Mouse (Mus musculus): ENCODE measurements around the gene Prpf38b. TPM values are rescaled to one million over a fixed set of nuclear protein-coding genes. Genes with fewer than 3 reads are reported as not detected.

Gene Prpf38b
- polyA plus RNA-seq, 1 experiment from 2014 or later, result 80.7 TPM

DNA sequence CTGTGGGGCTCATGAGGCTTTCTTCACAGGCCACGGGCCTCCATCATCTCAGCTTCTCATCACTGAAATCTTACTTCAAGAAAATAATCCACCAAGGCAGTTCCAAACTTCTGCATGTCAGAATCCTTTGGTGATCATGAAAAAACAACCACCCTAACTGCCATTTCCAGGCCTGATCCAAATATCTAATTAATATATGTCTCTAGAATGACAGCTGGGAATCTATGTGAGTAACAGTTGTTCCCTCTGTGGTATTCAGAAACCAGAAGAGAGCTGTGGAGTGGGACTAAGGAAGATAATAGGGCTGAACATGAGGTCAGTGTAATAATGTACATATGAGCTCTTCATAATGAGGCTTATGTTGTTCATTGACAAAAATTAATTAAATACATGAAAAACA is 58.3 kb downstream of the Prpf38b start:
- Histone ChIP-seq H3K9me3 (no peaks in the 10 kb centered on the region), H3K4me3 (no peak overlapping the region), H3K27ac (replicated peaks) (no peak overlapping the region), H3K27me3 (replicated peaks; ENCODE audit: low read depth, poor library complexity, severe bottlenecking) (0 out of 2 replicates have a peak, but pooled peaks cover 6% of the 10 kb centered on the region), H3K36me3 (replicated peaks) (no peaks in the 10 kb centered on the region), H3K4me1 (peaks cover 26% of the 10 kb centered on the region)
- WGBS, result 81% methylated on average over 1 of the region's 1 CpGs
- no peak for DNase-seq (ENCODE audit: low spot score)

Other genes starting within 250 kb of the Prpf38b start
- 76.0 and 80.2 TPM in 2 replicates for gene Gpsm2, start 189.4 kb downstream of the Prpf38b start, polyA plus RNA-seq (2016; fragmentation: Nextera tagmentation; extraction: Ambion mirVana)
- gene Aknad1, start 172.1 kb downstream of the Prpf38b start, polyA plus RNA-seq (2016; fragmentation: Nextera tagmentation; extraction: Ambion mirVana), result 0.06 TPM in 1 of 2 replicates, not detected in the other
- 22.4 and 23.1 TPM in 2 replicates for gene Stxbp3, start 71.2 kb downstream of the Prpf38b start, polyA plus RNA-seq (2016; fragmentation: Nextera tagmentation; extraction: Ambion mirVana)
- 0.34 TPM in 1 of 2 replicates, not detected in the other for gene Fndc7, start 21.7 kb downstream of the Prpf38b start, polyA plus RNA-seq (2016; fragmentation: Nextera tagmentation; extraction: Ambion mirVana)
- gene Henmt1, start 28.1 kb upstream of the Prpf38b start, polyA plus RNA-seq (2016; fragmentation: Nextera tagmentation; extraction: Ambion mirVana), result 0.45 and 0.74 TPM in 2 replicates
- not detected in 2 replicates for gene Gm9857, start 28.7 kb upstream of the Prpf38b start, polyA plus RNA-seq (2016; fragmentation: Nextera tagmentation; extraction: Ambion mirVana)
- 4.6 and 5.7 TPM in 2 replicates for gene Fam102b, start 115.9 kb upstream of the Prpf38b start, polyA plus RNA-seq (2016; fragmentation: Nextera tagmentation; extraction: Ambion mirVana)
- gene Slc25a54, start 168.7 kb upstream of the Prpf38b start, polyA plus RNA-seq (2016; fragmentation: Nextera tagmentation; extraction: Ambion mirVana), result not detected in 2 replicates
- gene Slc25a24, start 211.4 kb upstream of the Prpf38b start, polyA plus RNA-seq (2016; fragmentation: Nextera tagmentation; extraction: Ambion mirVana), result 31.3 and 35.6 TPM in 2 replicates